Mouse (Mus musculus): ENCODE results near the gene Ghrhr. TPM values are rescaled to one million over a fixed set of nuclear protein-coding genes. Genes with fewer than 3 reads are reported as not detected.

Gene Ghrhr
- polyA plus RNA-seq, 1 experiment = not detected

GRCm38 (mm10) chr6:55377461-55377860 lies 1.4 kb downstream of the Ghrhr start:
- TF ChIP-seq POLR2A (IDR thresholded peaks at IDR 0.05; ENCODE audit: borderline replicate concordance, control insufficient read depth, low read depth, low read length) (no peak), CTCF (IDR thresholded peaks at IDR 0.05; ENCODE audit: control insufficient read depth, insufficient read depth, low read length) (no peak)
- Histone ChIP-seq H3K4me3 (replicated peaks; ENCODE audit: control insufficient read depth, low read depth, low read length) (no peak overlapping the region), H3K27ac (ENCODE audit: control insufficient read depth, insufficient read depth, low read depth, low read length, poor library complexity) (no peak overlapping the region), H3K4me1 (ENCODE audit: control insufficient read depth, insufficient read depth, low read length) (no peaks in the 10 kb centered on the region; the same call in 1 of the 2 replicates)
- 79% methylated on average over 4 of the region's 4 CpGs for WGBS

- peak; percentile 62 for TF ChIP-seq CTCF (IDR thresholded peaks at IDR 0.05; ENCODE audit: control insufficient read depth, insufficient read depth, low read length)
- TF ChIP-seq POLR2A (IDR thresholded peaks at IDR 0.05; ENCODE audit: borderline replicate concordance, control insufficient read depth, low read depth, low read length) = no peak
- H3K4me3 ChIP-seq (replicated peaks; ENCODE audit: control insufficient read depth, low read depth, low read length) = no peak overlapping the region
- no peak overlapping the region; the same call in 1 of the 2 replicates for H3K27ac ChIP-seq (ENCODE audit: control insufficient read depth, insufficient read depth, low read depth, low read length, poor library complexity)
- WGBS = 46% methylated on average over 3 of the region's 3 CpGs
- H3K4me1 ChIP-seq (ENCODE audit: control insufficient read depth, insufficient read depth, low read length) = no peaks in the 10 kb centered on the region; the same call in 1 of the 2 replicates
Observed at GRCm38 (mm10) chr6:55379641-55380335, 3.7 kb downstream of the Ghrhr start.

- H3K4me3 ChIP-seq (replicated peaks; ENCODE audit: control insufficient read depth, low read depth, low read length) = no peak overlapping the region
- no peak for TF ChIP-seq CTCF (IDR thresholded peaks at IDR 0.05; ENCODE audit: control insufficient read depth, insufficient read depth, low read length)
- no peak for TF ChIP-seq POLR2A (IDR thresholded peaks at IDR 0.05; ENCODE audit: borderline replicate concordance, control insufficient read depth, low read depth, low read length)
- 86% methylated on average over 4 of the region's 4 CpGs for WGBS
- H3K4me1 ChIP-seq (ENCODE audit: control insufficient read depth, insufficient read depth, low read length) = no peaks in the 10 kb centered on the region; the same call in 1 of the 2 replicates
- no peak overlapping the region for H3K27ac ChIP-seq (ENCODE audit: control insufficient read depth, insufficient read depth, low read depth, low read length, poor library complexity)
Observed at GRCm38 (mm10) chr6:55381966-55382365, 5.9 kb downstream of the Ghrhr start.

- 4% methylated on average over 1 of the region's 1 CpGs for WGBS
- TF ChIP-seq CTCF (IDR thresholded peaks at IDR 0.05; ENCODE audit: control insufficient read depth, insufficient read depth, low read length) (peak; percentile 70), POLR2A (IDR thresholded peaks at IDR 0.05; ENCODE audit: borderline replicate concordance, control insufficient read depth, low read depth, low read length) (no peak)
- no peak overlapping the region for H3K4me3 ChIP-seq (replicated peaks; ENCODE audit: control insufficient read depth, low read depth, low read length)
- no peak overlapping the region for H3K27ac ChIP-seq (ENCODE audit: control insufficient read depth, insufficient read depth, low read depth, low read length, poor library complexity)
- H3K4me1 ChIP-seq (ENCODE audit: control insufficient read depth, insufficient read depth, low read length) = no peaks in the 10 kb centered on the region; the same call in 1 of the 2 replicates
Observed at GRCm38 (mm10) chr6:55383897-55384296, 7.8 kb downstream of the Ghrhr start.

GRCm38 (mm10) chr6:55384356-55384951 lies 8.4 kb downstream of the Ghrhr start:
- Histone ChIP-seq H3K4me1 (ENCODE audit: control insufficient read depth, insufficient read depth, low read length) (no peaks in the 10 kb centered on the region; the same call in 1 of the 2 replicates), H3K27ac (ENCODE audit: control insufficient read depth, insufficient read depth, low read depth, low read length, poor library complexity) (no peak overlapping the region), H3K4me3 (replicated peaks; ENCODE audit: control insufficient read depth, low read depth, low read length) (no peak overlapping the region)
- WGBS = 61% methylated on average over 5 of the region's 5 CpGs
- TF ChIP-seq POLR2A (IDR thresholded peaks at IDR 0.05; ENCODE audit: borderline replicate concordance, control insufficient read depth, low read depth, low read length) = no peak
- no peak for TF ChIP-seq CTCF (IDR thresholded peaks at IDR 0.05; ENCODE audit: control insufficient read depth, insufficient read depth, low read length)

GRCm38 (mm10) chr6:55388546-55389169 lies 12.6 kb downstream of the Ghrhr start:
- TF ChIP-seq CTCF (IDR thresholded peaks at IDR 0.05; ENCODE audit: control insufficient read depth, insufficient read depth, low read length) (no peak), POLR2A (IDR thresholded peaks at IDR 0.05; ENCODE audit: borderline replicate concordance, control insufficient read depth, low read depth, low read length) (no peak)
- no peak overlapping the region for H3K4me3 ChIP-seq (replicated peaks; ENCODE audit: control insufficient read depth, low read depth, low read length)
- H3K4me1 ChIP-seq (ENCODE audit: control insufficient read depth, insufficient read depth, low read length) = no peaks in the 10 kb centered on the region
- H3K27ac ChIP-seq (ENCODE audit: control insufficient read depth, insufficient read depth, low read depth, low read length, poor library complexity) = no peak overlapping the region
- 54% methylated on average over 12 of the region's 12 CpGs for WGBS

- H3K4me3 ChIP-seq (replicated peaks; ENCODE audit: control insufficient read depth, low read depth, low read length) = no peak overlapping the region
- H3K27ac ChIP-seq (ENCODE audit: control insufficient read depth, insufficient read depth, low read depth, low read length, poor library complexity) = no peak overlapping the region
- TF ChIP-seq POLR2A (IDR thresholded peaks at IDR 0.05; ENCODE audit: borderline replicate concordance, control insufficient read depth, low read depth, low read length) (no peak), CTCF (IDR thresholded peaks at IDR 0.05; ENCODE audit: control insufficient read depth, insufficient read depth, low read length) (no peak)
- 42% methylated on average over 5 of the region's 5 CpGs for WGBS
- H3K4me1 ChIP-seq (ENCODE audit: control insufficient read depth, insufficient read depth, low read length) = no peaks in the 10 kb centered on the region
Observed at GRCm38 (mm10) chr6:55389321-55389720, 13.2 kb downstream of the Ghrhr start.

GRCm38 (mm10) chr6:55391814-55392213 lies 15.7 kb downstream of the Ghrhr start:
- no peak overlapping the region for H3K27ac ChIP-seq (ENCODE audit: control insufficient read depth, insufficient read depth, low read depth, low read length, poor library complexity)
- 40% methylated on average over 4 of the region's 4 CpGs for WGBS
- H3K4me3 ChIP-seq (replicated peaks; ENCODE audit: control insufficient read depth, low read depth, low read length) = no peak overlapping the region
- no peak for TF ChIP-seq POLR2A (IDR thresholded peaks at IDR 0.05; ENCODE audit: borderline replicate concordance, control insufficient read depth, low read depth, low read length)
- TF ChIP-seq CTCF (IDR thresholded peaks at IDR 0.05; ENCODE audit: control insufficient read depth, insufficient read depth, low read length) = no peak
- no peaks in the 10 kb centered on the region for H3K4me1 ChIP-seq (ENCODE audit: control insufficient read depth, insufficient read depth, low read length)

Data from bone marrow, adult 2 months (tissue).